Mouse (Mus musculus): Measurements from ENCODE around the gene Mtfp1.

- TF ChIP-seq TAL1 (IDR thresholded peaks at IDR 0.05; ENCODE audit: low read length) (no peak), GATA1 (IDR thresholded peaks at IDR 0.05; ENCODE audit: low read length) (no peak)
Observed at GRCm38 (mm10) chr11:4078267-4078933, 16.8 kb downstream of the Mtfp1 start.

Measured in erythroblast, embryonic 14.5 days (primary cell).